Mouse (Mus musculus) retina, embryonic 14.5 days (tissue): Measurements from ENCODE around the gene Pdp2.

ENCODE experiments used
- DNase-seq: peaks from one replicate; pipeline ENCODE4 v3.0.0-alpha.2; 2015; ENCODE audit warnings: low spot score

The Pdp2 gene

DNA sequence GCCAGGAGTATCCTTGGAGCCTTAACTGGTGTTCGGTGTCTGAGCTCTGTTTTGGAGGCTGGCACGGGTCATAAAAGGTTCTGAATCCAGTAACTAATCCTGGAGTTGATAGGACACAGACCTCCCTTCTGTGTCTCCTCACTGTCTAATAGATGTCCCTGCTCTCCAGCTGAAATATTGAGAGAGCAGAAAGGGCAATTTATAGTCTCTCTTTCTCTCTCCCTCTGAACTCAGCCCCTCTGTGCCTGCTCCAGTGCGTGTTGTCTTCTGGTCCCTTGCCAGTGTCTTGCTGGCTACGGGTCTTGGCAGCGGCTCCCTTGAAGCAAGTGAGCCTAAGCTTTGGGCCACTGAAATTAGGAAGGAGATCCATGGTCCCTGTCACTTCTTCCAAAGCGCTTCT is 6.4 kb downstream of the Pdp2 start:
- DNase-seq: no peak

DNA sequence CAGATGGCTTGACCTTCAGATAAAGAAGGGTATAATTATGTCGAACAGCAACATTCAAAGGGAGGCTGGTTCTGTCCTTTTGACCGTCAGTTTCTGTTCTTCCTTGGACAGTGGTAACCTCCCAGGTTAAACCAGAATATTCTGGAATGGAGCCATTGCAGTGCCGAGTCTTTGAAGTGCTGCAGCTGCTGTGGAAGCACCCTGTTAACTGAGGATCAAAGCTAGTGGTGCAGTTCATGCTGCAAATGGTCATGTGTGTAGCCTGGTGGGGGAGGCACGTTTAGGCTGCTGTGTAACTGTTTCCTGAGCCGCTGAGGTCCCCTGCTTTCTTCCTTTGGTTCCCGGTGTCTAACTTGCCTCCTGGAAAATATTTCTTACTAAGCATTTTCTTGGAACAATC is 7.2 kb downstream of the Pdp2 start:
- DNase-seq: no peak

DNA sequence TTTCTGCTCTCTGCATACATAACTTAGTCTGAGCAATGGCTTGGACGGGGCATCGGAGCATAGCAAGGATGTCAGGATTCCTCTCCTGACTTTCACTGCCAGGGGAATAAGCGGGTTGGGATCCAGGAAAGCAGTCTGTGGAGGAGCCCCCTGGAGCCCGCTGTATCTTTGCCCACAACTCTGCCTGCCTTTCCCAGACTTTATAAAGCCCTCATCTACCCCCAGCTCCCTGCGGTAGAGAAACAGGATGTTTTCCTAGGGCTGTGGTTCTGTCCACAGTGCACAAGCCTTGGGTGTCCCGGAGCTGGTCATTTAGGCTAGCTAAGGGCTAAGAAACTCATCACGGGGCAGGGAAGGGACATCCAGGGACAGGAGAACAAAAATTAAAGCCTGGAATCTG is 10.1 kb downstream of the Pdp2 start:
- DNase-seq: no peak

GRCm38 (mm10) chr8:104601941-104602371 is 10.7 kb downstream of the Pdp2 start:
- peak; percentile 37 for DNase-seq

GRCm38 (mm10) chr8:104602468-104603244 is 11.4 kb downstream of the Pdp2 start:
- DNase-seq: peak; percentile 97

- DNase-seq: no peak
These were observed 12.0 kb downstream of the Pdp2 start for GRCm38 (mm10) chr8:104603245-104603593.

GRCm38 (mm10) chr8:104606329-104606728 is 15.1 kb downstream of the Pdp2 start:
- no peak for DNase-seq

- no peak for DNase-seq
These were observed 16.7 kb downstream of the Pdp2 start for GRCm38 (mm10) chr8:104607944-104608343.

DNA sequence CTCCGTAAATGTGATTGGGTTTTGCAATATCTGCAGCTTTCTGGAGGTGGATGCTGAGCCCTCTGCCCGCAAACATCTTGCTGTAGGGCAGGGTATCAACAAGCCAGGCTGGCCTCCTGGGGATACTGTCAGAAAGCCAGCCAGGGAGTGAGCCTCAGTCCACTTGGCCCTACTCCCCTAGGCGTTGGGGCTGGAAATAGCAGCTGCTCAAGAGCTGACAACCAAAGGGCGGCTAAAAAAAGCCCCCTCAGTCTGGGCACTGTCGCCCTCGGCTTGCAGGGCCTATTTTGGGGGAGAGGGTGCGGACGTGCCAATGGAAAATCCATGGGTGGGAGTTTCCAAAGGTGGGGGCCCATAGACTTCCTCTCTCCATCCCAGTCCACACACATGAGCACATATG is 18.0 kb downstream of the Pdp2 start:
- no peak for DNase-seq

- DNase-seq: no peak
These were observed 19.0 kb downstream of the Pdp2 start for GRCm38 (mm10) chr8:104610185-104610766.

GRCm38 (mm10) chr8:104611613-104612012 is 20.4 kb downstream of the Pdp2 start:
- no peak for DNase-seq

GRCm38 (mm10) chr8:104613119-104613518 is 21.9 kb downstream of the Pdp2 start:
- no peak for DNase-seq

- no peak for DNase-seq
These were observed 29.5 kb downstream of the Pdp2 start for GRCm38 (mm10) chr8:104620765-104621164.

DNA sequence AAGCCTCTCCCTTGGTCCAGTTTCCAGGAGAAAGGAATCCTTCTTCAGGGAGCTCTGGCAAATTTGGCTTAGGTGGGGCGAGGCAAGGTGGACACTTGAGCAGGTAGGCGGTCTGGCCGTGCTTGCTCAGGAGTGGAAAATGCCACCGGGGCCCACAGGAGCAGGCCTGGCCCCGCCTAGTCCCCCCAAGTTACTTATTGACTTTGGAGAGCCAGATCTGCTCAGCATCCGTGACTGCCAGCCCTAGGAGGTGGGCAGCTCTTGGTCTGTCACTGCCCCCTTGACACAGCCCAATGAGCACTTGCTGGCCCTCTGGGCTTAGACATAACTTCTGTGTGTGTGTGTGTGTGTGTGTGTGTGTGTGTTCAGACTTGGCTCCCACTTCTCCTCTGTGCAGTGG is 32.9 kb downstream of the Pdp2 start, which contains the start of gene Cdh16:
Gene Cdh16, minus strand, starts transcription at position 236 of the 400 bp plus-strand sequence.
- no peak for DNase-seq

DNA sequence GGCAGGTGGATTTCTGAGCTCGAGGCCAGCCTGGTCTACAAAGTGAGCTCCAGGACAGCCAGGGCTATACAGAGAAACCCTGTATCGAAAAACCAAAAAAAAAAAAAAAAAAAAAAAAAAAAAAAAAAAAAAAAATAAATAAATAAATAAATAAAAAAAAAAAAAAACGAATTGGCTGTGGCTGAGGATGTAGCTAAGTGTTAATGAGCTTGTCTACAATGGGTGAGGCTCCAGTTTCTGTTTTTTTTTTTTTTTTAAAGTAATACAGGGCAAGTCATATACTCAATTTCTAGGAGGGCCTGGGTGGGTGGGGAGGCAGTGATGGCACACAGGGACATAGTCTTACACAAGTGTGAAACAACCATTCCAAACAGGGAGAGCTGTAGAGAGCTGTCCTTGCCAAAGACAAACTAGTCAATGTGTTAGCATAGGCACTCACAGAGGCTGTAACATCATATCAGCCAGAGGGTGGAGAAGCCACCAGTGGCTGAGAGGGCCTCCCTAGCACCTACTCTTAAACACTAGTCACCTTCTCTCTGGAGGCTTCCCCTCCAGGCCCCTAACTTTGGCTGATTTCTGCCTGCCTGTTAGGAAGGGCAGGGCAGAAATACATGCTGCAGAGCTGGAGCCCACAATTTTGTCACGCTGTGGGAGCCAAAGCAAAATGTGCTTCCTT is 36.0 kb downstream of the Pdp2 start:
- DNase-seq: no peak

GRCm38 (mm10) chr8:104628402-104628801 is 37.2 kb downstream of the Pdp2 start:
- DNase-seq: no peak

DNA sequence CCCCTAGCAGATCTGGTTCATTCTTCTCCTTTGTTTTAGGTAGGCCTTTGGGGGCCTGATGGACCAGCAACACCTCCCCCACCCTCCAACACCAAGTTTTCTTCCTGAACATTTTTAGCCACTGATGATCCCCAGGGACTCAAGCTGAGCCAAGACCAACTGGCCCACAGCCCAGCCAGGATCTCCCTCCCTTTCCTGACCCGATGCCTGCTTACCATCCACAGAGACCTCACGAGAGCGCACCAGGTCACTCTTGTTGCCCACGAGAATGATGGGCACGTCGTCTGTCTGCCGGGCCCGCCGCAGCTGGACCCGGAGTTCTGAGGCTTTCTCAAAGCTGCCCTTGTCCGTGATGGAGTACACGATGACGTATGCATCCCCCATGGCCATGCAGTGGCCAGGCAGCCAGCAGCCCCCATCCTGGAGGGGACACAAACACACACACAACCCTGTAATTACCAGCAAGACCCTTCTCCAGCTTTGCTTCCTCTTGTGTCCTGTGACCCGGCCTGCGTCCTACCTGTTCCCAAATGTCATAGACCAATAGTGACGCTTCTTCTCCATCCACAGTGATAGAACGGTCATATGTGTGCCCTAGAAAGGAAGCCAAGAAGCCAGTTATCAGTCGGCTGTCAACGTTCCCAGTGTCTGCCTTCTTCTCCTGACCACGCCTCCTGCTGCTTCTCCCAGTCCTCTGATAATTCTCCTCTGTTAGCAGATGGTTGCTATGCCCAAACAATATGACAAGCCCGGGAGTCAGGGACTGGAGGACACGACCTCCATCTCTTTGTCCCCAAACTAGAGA is 38.3 kb downstream of the Pdp2 start:
- no peak for DNase-seq

DNA sequence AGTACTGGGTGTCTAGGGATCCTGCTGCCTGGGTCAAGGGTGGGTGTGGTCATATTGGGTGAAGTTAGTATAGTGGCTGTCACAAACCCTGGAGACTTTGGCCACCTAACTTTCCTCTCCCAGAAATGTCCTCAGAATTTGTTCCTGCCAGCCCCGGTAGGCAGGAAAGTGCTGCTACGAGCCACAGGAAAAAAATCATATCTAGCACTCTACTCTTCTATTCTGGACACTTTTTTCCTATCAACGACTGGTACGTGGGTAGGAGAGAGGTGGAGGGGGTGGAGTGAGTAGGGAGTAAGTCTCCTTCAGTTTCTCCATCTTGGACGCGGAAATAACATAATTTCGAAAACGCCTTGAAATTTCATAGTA is 38.8 kb downstream of the Pdp2 start:
- DNase-seq: no peak

- peak; percentile 32 for DNase-seq
These were observed 39.3 kb downstream of the Pdp2 start for GRCm38 (mm10) chr8:104630574-104630973.

GRCm38 (mm10) chr8:104630981-104631663 is 39.9 kb downstream of the Pdp2 start, which contains the start of gene Rrad:
Gene Rrad, minus strand, starts transcription at chr8:104631327.
- DNase-seq: peak; percentile 53

DNA sequence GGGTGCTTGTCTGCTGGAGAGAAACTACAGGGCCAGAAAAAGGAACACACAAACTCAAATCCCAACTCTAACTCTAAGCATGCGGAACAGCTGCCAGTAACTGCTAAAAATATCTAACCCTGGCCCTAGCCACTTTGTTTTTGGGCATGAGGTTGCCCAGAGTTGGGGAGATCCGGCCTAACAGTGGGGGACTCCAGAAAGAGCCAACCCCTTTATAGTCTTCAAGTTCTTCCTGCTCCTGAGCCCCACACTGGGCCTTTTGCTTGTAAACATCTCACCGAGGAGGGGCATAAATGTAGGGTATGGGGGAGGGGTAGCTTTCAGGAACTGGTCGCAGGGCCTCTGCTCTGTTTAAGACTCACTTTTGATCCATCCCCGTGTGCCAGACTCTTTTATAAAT is 40.7 kb downstream of the Pdp2 start:
- DNase-seq: no peak

GRCm38 (mm10) chr8:104632486-104632885 is 41.2 kb downstream of the Pdp2 start:
- no peak for DNase-seq
